Mouse (Mus musculus): Measurements from ENCODE around the gene Lcn3.
"Not testable (repeated sequence)": the region's sequence is repeated elsewhere in the genome, so short reads cannot be mapped to it uniquely, and the experiment has no call there.

Gene Lcn3

GRCm38 (mm10) chr2:25765269-25765668 is at the start of gene Lcn3:
Gene Lcn3, plus strand, starts transcription at chr2:25765569.
- no peak for DNase-seq (ENCODE audit: low spot score)

GRCm38 (mm10) chr2:25717222-25717621 is 48.1 kb upstream of the Lcn3 start:
- no peak for DNase-seq (ENCODE audit: low spot score)

- no peak for DNase-seq (ENCODE audit: low spot score)
Measured at GRCm38 (mm10) chr2:25733199-25733930, 32.0 kb upstream of the Lcn3 start.

- DNase-seq (ENCODE audit: low spot score) = not testable (repeated sequence)
Measured at GRCm38 (mm10) chr2:25736709-25737108, 28.7 kb upstream of the Lcn3 start, which contains the start of gene Obp2b. Gene Obp2b, plus strand, starts transcription at chr2:25737009.

- no peak for DNase-seq (ENCODE audit: low spot score)
Measured at GRCm38 (mm10) chr2:25741671-25742070, 23.7 kb upstream of the Lcn3 start.

GRCm38 (mm10) chr2:25754201-25754600 is 11.2 kb upstream of the Lcn3 start:
- no peak for DNase-seq (ENCODE audit: low spot score)

GRCm38 (mm10) chr2:25758064-25758625 is 7.2 kb upstream of the Lcn3 start:
- no peak for DNase-seq (ENCODE audit: low spot score)

- DNase-seq (ENCODE audit: low spot score) = no peak
Measured at GRCm38 (mm10) chr2:25767764-25768163, 2.4 kb downstream of the Lcn3 start.

DNA sequence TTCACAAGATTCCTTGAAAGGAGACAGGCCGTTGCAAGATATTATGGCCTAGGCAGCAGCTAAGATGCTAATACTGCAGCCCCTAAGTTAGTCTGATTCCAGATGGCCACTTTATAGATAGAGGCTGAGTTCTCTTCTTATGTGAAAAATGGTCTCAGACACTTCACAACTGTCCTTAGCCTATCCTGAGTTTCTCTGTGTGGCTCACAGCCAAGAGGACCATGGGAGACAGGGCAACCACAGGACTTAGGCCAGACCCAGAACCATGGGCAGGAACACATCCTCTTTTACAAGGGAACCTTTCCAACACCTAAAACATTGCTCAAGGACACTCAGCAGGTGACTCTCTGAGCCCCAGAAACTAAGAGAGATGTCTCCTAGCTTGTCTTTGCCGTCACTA is 8.1 kb downstream of the Lcn3 start:
- DNase-seq (ENCODE audit: low spot score) = no peak

GRCm38 (mm10) chr2:25774640-25775039 is 9.3 kb downstream of the Lcn3 start:
- DNase-seq (ENCODE audit: low spot score) = no peak

- no peak for DNase-seq (ENCODE audit: low spot score)
Measured at GRCm38 (mm10) chr2:25775991-25776390, 10.6 kb downstream of the Lcn3 start.

- DNase-seq (ENCODE audit: low spot score) = no peak
Measured at GRCm38 (mm10) chr2:25776717-25777116, 11.3 kb downstream of the Lcn3 start, which contains the start of gene Lcn11. Gene Lcn11, plus strand, starts transcription at chr2:25777017.

- no peak for DNase-seq (ENCODE audit: low spot score)
Measured at GRCm38 (mm10) chr2:25779076-25779475, 13.7 kb downstream of the Lcn3 start.

GRCm38 (mm10) chr2:25780921-25781320 is 15.6 kb downstream of the Lcn3 start:
- no peak for DNase-seq (ENCODE audit: low spot score)

DNA sequence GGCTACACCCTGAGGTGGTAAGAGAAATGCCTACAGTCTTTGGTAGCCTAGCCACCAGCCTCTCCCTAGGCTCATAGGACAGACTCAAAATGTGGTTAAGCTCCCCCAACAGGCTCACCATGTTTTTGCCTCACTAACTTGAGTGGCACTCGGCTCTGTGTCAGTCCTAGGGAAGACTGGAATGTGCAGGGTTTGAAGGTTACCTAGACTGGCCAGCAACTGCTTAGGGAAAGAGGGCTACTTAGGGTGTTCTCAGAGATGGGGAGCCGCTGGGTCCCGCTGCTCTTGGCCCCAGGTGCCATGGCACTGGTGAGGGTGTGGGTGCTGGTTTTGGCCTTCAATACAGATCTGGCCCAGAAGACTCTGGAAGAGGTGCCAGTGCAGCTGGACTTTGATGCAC is 16.6 kb downstream of the Lcn3 start, which contains the start of gene Gm13539:
Gm13539 (plus strand) TSS at position 301 of the 400 bp plus-strand sequence.
- DNase-seq (ENCODE audit: low spot score) = no peak

GRCm38 (mm10) chr2:25785573-25786322 is 20.4 kb downstream of the Lcn3 start:
- no peak for DNase-seq (ENCODE audit: low spot score)

GRCm38 (mm10) chr2:25789092-25789491 is 23.7 kb downstream of the Lcn3 start:
- no peak for DNase-seq (ENCODE audit: low spot score)

DNA sequence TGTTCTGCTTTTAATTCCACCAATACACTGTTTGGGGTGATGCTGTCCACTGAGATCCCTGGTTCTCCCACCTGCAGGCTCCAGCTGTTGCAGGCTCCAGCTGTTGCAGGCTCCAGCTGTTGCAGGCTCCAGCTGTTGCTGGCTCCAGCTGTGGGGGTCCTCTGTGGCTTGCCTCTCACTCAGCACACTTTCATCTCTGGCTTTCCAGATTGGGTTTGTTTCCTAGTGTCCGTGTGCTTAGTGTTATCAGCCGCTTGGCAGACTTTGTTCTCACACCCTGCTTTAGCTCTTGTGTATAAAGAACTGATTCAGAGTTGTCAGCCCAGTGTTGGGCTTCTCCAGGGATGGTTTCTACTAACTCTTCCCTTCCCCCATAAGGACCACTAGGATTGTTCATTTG is 32.3 kb downstream of the Lcn3 start:
- DNase-seq (ENCODE audit: low spot score) = no peak

DNA sequence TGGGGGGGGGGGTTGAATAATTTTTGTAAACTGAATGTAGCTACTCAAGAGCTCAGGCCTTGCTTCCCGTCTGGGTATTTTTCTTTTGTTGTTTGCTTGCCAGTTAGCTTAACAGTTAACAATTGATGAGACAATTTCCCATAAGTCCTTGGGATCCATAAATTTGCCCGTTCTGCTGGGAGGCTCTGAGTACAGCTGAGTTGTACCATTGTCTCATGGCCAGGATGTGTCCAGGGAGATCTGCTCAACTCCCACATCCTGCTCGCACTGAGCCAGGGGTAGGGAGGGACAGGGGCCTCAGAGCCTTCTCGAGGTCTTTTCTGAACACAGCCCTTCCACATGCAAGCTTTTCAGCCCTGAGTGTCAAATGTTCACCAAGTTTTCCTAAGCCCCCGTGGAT is 32.7 kb downstream of the Lcn3 start:
- no peak for DNase-seq (ENCODE audit: low spot score)

DNA sequence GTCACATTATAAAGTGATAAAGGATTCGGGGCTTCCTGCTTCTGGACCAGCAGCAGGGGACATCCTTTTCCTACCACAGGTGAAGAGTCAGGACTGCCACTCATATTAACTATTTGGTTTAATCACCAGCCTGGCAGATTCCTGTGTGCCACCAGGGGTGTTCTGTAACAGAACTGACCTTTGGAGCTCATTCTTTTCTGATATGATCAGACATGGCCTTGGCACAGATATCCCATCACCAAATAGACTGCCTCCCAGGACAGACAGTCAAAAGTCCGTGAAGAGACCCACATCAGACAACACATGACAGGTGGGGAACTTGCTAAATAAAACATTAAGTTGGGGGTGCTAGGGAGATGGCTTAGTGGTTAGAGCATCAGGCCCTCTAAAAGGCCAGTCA is 46.3 kb downstream of the Lcn3 start:
- no peak for DNase-seq (ENCODE audit: low spot score)

- DNase-seq (ENCODE audit: low spot score) = no peak
Measured at GRCm38 (mm10) chr2:25813364-25813763, 48.0 kb downstream of the Lcn3 start.

DNA sequence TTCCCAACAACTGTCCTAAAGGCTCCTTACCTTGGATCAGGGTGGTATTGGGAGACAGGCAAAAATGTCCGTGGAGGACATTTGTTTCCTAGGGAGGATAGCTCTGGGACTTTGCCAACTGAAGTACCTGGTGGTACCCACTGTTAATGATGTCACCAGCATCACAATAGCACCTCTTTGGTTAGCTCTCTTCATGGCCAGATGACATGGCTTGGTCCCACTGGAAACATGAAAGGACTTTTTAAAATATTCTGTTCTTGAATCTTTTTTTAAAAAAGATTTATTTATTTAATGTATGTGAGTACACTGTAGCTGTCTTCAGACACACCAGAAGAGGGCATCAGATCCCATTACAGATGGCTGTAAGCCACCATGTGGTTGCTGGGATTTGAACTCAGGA is 50.4 kb downstream of the Lcn3 start, which contains the start of gene Glt6d1:
Glt6d1 (minus strand) TSS at position 101 of the 400 bp plus-strand sequence.
- not testable (repeated sequence) for DNase-seq (ENCODE audit: low spot score)
